Mouse (Mus musculus) kidney, postnatal 36 days (tissue): ENCODE results near the gene Rbm6.
A peak's percentile ranks its signal among the peaks of the same experiment; 100 is the strongest.

Source experiments
- DNase-seq, 2 experiments: peaks; one replicate each; pipeline ENCODE4 v3.0.0; 2021 to 2022; ENCODE audit warnings: mixed read lengths in 2 of 2

Gene Rbm6

DNA sequence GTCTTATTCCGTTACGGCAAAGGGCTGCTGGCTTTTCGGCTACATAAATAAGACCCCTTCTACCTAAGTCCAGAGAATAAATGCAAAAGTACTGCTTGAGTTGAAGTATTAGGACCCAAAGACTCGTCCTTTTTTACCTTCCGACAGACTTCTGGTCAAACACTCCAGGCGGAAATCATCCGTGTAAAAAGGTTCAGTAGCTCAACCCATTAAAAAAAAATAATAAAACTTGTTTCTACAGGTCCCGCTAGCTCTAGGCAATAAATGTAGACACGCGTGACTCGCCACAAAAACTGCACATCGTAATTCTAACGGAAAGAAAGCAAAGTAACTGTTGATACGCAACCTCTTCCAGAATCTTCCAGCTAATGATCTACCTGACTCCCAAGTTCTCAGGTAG lies at the start of gene Rbm6:
TSS of gene Rbm6 (minus strand) at position 101 of the 400 bp plus-strand sequence.
- DNase-seq, result no peak

DNA sequence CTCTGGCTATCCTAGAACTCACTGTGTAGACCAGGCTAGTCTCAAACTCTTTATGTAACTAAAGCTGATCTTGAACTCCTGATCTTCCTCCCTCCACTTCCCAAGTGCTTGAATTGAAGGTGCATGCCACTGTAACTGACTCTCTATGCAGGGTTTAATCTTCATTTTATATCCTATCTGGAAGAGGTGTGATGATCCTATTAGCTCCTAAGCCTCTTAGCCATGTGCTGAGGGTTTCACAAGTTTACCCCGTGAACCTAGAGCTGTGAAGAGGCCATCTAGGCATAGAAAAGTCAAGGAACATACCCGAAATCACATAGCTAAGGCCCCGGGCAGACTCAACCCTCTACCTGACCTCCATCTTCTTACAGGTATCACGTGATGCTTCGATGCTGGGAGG lies 46.4 kb upstream of the Rbm6 start:
- no peak for DNase-seq

- no peak for DNase-seq
Observed at GRCm38 (mm10) chr9:107918884-107919283, 45.8 kb upstream of the Rbm6 start.

- DNase-seq, result no peak
Observed at GRCm38 (mm10) chr9:107917895-107918608, 45.0 kb upstream of the Rbm6 start.

DNA sequence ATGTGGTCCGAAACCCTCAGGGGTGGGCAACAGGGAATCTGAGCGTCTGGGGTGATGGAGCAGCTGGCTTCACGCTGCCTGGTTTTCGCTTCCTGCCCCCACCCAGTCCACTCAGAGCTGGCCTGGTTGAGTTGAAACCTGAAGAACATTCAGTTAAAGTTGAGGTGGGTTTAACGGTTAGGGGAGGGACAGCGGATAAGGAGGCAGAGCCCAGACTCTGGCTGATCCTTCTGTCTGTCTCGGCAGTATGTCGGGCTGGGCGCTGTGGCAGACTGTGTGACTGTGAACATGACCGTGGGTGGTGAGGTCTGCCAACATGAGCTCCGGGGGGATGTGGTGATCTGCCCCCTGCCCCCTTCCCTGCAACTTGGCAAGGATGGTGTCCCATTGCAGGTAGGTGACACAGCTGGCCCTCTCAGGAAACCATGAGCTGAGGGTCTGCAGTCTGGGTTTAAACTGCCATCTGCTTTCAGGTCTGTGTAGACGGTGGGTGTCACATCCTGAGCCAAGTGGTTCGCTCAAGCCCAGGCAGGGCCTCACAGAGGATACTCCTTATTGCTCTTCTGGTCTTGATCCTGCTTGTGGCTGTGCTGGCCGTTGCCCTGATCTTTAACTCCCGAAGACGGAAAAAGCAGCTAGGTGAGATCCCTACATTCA lies 41.9 kb upstream of the Rbm6 start:
- DNase-seq, result no peak

DNA sequence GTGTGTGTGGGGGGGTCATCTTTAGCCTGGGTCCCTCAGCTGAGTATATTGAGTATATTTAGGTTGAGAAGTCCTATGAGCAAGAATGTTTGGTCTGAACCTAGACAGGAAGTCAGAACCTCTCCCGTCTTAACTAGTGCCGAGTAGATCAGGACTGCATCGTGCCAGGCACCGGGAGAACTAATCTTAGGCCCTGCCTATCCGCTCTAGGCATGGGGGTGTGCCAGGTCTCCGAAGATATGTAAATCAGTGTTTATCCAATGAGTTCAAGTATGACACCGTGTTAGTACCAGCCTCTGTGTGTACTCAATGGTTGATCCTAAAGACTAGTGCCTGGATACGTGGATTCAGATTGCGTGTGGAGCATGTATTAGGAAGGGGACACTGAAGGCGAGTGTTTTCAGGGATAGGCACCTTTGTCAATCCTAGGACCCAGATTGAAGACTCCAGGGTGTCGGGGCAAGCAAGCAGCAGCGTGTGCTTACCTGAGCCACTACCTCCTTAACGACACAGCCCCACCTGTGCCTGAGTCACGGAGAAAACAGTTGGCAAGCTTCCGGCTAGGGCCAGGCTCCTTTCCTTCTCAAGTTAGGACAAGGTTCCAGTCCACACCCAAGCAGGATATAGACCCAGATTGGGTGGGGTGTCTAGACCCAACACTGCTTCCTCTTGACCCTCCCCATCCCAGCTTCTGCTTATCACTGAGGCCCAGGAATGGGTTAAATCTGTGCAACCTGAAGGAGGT lies 37.2 kb upstream of the Rbm6 start:
- no peak for DNase-seq

- no peak for DNase-seq
Observed at GRCm38 (mm10) chr9:107908410-107909158, 35.5 kb upstream of the Rbm6 start.

GRCm38 (mm10) chr9:107907801-107908120 lies 34.7 kb upstream of the Rbm6 start:
- no peak for DNase-seq

- DNase-seq, result peak in 1 of 2 experiments; percentile 12
Observed at GRCm38 (mm10) chr9:107906967-107907800, 34.1 kb upstream of the Rbm6 start.

- DNase-seq, result peak; percentile 87 to 91
Observed at GRCm38 (mm10) chr9:107906252-107906966, 33.4 kb upstream of the Rbm6 start, which contains the start of gene Mst1r. Gene Mst1r (plus strand): TSS chr9:107906873.

DNA sequence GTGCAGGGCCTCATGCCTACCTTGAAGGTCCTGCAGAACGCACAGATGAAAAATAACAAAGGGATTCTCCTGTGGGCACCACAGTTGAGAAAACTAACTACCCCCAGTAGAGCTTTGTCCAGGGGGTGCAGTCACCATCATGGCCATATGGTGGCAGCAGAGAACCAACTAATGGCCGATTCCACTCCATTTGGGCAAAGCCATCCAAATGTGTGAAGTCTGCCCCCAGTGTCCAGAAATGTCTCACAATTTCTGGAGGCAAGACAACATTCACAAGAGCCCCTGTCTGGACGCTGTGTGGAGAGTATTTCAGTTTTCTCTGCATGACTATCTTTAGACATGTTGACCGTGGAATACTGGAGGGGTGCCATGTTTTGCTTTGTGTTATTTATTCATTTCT lies 31.7 kb upstream of the Rbm6 start:
- peak; percentile 82 to 92 for DNase-seq

- DNase-seq, result no peak
Observed at GRCm38 (mm10) chr9:107901627-107901914, 28.5 kb upstream of the Rbm6 start.

GRCm38 (mm10) chr9:107900840-107901626 lies 28.0 kb upstream of the Rbm6 start:
- DNase-seq, result peak; percentile 68 to 83

DNA sequence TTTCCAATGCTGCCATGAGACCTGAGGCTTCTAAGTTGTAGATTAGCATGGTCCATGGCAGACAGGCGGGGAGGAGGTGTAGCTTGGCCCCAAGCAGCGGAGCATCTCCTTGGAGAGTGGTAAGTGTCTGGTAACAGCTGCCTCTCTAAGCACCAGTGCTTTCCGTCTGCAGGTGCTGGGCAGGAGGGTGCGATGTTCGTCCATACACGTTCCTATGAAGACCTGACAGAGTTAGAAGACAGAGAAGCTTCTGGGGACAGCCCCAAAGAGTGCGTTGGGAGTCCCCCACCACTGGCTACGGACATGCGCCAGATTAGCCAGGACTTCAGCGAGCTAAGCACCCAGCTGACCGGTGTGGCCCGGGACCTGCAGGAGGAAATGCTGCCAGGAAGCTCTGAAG lies 26.8 kb upstream of the Rbm6 start:
- DNase-seq, result no peak

DNA sequence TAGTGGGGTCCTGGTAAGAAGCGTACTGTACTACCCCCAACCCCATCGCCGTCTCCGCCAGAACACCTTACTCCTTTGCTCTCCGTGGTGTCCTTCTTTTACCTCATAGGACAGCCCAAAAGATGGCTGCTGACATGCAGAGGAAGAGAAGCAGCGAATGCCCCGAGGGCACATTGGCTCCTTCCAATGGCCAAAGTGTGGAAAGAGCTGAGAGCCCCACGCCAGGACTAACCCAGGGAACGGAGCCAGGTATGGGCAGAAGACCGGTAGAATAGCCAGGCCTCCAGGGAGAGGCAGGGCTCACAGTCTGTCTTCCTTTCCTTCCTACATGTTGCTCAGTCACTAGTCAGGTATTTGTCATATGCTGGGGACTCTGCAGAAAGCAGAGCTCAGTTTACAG lies 25.5 kb upstream of the Rbm6 start:
- DNase-seq, result no peak

DNA sequence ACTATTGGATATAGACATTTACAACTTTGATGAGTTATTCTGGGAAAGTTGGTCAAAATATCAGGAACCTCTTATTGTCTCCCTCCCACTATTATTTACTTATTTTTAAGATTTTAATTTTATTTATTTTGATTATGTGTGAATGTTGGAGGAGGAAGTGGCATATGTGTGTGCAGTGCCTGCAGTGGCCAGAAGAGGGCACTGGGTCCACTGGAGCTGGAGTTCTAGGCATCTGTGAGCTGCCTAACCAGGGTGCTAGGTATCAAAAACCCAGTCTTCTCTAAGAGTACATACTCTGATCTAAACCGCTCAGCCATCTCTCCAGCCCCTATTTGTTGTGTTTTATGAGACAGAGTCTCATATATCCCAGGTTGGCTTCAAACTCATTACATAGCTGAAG lies 18.0 kb upstream of the Rbm6 start:
- DNase-seq, result peak in 1 of 2 experiments; percentile 40

- no peak for DNase-seq
Observed at GRCm38 (mm10) chr9:107890260-107890659, 17.2 kb upstream of the Rbm6 start.

DNA sequence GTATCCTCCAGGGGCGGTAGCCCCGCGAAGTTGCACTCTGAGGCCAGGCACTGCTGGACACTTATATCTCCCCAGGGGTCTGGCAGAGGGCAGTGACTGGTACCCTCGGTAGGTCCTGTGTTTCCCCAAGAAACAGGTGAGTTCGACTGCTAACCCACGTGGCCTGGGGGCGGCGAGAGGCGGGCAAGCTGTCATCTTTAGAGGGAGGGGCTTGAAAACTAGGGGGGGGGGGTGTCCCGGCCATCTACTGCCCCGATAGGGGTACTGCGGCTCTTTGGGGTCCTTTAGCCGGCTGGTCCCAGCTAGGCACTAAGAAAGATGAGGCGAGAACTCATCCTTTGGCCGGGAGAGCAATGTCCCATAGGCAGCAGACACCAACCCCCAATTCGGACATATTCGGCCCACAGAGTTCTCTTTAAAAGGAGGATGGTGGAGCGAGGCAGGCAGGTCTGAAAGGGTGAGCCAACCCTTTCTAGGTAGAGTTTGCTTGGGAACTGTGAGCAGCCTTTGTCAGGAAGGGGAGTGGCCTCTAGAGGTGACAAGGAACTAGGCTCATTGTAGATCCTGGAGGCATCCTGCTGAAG lies 15.3 kb upstream of the Rbm6 start:
- peak in 1 of 2 experiments; percentile 35 for DNase-seq

DNA sequence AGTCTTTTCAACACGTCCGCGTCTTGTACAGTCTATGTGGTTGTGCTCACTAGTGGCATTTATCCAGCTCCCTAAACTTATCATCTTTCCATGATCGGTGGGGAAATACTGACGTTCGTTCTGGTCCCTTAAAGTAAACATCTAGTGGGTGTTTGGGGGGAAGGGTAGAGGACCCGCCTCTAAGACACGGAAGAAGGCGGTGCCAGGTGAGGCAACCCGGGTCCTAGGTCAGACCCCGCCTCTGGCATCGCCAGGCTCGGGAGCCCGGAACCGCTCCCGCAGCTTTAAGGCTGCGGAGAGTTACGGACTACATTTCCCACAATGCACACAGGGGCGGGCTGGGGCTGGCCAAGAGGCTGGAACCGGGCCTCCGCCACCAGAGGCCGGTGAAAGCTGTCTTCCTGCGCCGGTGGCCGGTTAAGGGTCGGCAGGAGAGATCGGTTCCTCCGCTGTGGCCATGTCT lies 14.8 kb upstream of the Rbm6 start, which contains the start of gene Mon1a:
TSS of gene Mon1a (plus strand) at position 348 of the 463 bp plus-strand sequence.
- DNase-seq, result peak; percentile 94 to 97

GRCm38 (mm10) chr9:107880411-107880810 lies 7.4 kb upstream of the Rbm6 start:
- DNase-seq, result no peak
